Mouse (Mus musculus) telencephalon, adult 2 months (tissue): ENCODE data around the gene Slc25a11.

ENCODE experiments used
- DNase-seq: peaks from one replicate; pipeline ENCODE4 v3.0.0-alpha.2; 2011; ENCODE audit warnings: low read depth, low spot score

Slc25a11 gene

DNA sequence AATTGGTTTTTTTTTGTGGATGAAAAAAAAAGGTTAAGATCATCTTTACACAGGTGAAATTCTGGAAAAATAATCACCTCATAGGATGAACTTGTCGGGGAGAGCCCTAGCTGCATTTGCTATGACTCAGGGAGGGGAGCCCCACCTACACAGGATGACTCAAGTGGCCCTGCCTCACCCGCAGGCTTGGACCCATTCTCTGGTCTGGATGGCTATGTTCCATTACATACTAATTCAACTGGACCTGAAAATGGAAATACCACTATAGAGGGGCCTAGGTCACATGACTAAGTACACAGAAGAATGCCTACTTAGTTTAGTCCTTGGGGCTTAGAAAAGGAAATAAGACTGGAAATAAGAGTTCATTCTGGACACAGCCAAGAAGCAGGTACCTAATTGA, 4.1 kb upstream of the Slc25a11 start:
- DNase-seq, result no peak

- DNase-seq, result no peak
Measured at GRCm38 (mm10) chr11:70650322-70651175, 3.3 kb upstream of the Slc25a11 start.

DNA sequence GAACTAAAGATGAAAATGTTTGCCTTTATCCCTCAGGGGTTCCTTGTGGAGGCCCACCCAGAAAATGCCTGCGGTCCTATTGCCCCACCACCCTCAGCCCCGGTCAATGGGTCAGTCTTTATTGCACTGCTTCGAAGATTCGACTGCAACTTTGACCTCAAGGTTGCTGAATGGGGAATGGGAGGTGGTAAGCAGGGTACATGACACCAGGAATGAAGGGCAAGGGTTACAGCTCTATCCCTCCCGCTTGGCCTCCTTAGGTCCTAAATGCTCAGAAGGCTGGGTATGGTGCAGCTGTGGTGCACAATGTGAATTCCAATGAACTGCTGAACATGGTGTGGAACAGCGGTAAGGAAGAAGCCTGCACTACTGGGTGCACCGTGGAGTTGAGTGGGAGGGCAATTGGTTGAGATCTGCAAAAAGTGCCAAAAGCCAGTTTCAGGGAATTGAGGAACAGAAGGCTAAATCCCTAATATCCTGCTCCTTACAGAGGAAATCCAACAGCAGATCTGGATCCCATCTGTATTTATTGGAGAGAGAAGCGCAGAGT, 2.0 kb upstream of the Slc25a11 start:
- no peak for DNase-seq

- no peak for DNase-seq
Measured at GRCm38 (mm10) chr11:70648512-70648911, 1.2 kb upstream of the Slc25a11 start.

GRCm38 (mm10) chr11:70647716-70648420, 589 bp upstream of the Slc25a11 start:
- DNase-seq, result no peak

DNA sequence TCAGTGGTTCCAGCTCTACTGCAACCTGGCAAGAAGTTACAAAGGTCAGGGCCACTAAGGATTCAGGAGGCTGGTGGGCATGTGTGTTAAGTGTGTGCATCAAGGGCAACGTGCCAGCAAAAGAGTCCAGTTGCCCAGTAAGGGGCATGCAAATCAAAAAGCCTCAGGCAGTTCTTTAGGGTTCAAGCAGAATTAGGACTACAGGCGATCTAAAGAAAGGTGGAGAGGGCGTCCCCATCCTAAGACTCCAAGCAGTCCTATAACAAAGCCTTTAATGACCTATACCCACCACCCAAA, 1.1 kb downstream of the Slc25a11 start:
- no peak for DNase-seq

DNA sequence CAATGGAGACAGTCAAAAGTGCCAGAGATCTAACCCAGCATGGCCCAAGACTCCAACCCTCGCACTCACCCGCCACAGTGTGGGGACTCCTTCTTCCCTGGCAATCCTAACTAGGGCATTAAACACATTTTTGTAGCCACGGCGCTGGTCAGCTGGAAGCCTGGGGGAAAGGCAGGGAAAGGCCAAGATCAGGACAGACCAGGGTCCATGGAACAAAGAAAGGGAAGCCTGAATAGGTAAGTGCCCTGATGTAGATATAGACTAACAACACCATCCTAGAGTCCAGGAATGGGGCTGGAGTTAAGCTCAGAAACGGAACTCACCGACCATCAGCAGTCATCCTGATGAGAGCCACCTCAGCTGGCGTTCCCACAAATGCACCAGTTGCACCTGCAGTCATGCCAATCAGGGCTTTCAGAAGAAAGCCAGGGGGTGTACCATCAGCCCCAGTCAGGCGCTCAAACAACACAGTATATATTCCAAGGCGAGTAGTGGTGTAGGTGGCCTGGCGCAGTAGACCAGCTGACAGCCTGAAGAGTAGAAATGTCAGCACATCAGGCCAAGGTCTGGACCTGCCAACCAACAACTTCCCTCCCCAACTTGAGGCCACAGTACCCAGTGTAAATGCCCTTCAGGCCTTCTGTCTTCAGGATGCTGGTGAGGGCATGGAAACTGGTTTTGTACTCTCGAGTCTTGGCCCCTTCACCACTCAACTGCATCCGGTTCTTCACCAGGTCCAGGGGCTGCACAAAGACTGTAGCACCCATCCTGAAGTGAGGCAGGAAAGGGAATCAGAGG, 1.6 kb downstream of the Slc25a11 start:
- DNase-seq, result no peak

GRCm38 (mm10) chr11:70644564-70645103, 2.6 kb downstream of the Slc25a11 start:
- no peak for DNase-seq

GRCm38 (mm10) chr11:70643051-70643450, 4.2 kb downstream of the Slc25a11 start:
- no peak for DNase-seq

DNA sequence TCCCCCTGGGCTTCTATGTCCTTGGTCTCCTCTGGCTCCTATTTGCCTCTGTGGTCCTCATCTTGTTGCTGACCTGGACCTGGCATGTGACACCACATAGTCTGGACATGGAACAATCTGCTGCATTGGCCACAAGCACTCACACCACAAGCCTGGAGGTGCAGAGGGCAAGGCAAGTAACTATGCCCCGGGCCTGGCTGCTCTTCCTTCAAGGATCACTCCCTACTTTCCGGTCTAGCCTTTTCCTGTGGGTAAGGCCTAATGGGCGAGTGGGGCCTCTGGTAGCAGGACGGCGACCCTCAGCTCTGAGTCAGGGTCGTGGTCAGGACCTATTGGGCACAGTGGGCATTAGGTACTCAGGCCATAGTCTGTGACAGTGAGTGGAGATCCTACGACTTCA, 6.0 kb downstream of the Slc25a11 start:
- DNase-seq, result no peak

DNA sequence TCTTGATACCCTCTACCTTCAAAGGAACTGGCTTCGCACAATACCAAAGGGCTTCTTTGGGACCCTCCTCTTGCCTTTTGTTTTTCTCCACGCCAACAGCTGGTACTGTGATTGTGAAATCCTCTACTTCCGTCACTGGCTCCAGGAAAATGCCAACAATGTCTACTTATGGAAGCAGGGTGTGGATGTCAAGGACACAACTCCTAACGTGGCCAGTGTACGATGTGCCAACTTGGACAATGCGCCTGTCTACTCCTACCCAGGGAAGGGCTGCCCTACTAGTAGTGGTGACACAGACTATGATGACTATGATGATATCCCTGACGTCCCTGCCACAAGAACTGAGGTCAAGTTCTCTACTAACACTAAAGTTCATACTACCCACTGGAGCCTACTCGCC, 7.3 kb downstream of the Slc25a11 start:
- no peak for DNase-seq

DNA sequence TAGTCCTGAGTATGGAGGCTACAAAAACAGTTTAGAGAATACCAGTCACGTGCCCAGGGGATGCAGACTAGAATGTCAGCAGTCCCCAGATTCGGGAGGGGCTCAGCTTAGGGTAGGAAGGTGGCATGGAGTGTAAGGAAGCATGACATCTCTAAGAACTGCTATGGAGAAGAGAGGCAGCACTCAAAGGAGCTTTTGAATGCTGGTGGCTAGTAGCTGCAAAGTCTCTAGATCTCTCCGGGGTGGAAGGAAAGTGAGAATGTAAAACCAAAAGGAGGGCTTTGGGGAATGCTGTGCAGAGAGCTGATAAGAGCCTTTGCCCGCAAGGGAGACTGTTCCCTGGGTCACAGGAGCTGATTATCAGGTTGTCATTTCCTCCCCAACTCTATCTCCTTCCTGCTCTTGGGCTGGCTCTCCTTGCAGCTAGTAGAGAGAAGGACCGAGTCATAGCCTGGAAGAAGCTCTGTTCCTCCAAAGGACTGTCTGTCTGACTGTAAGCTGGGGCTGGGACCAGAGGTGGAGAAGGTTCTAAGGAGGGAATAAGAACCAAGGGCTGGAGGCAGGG, 8.5 kb downstream of the Slc25a11 start, which contains the start of gene Gp1ba:
Gene Gp1ba (plus strand): TSS at position 409 of the 565 bp plus-strand sequence.
- no peak for DNase-seq

GRCm38 (mm10) chr11:70638293-70638692, 9.0 kb downstream of the Slc25a11 start:
- no peak for DNase-seq

GRCm38 (mm10) chr11:70637764-70638163, 9.5 kb downstream of the Slc25a11 start:
- DNase-seq, result no peak

- DNase-seq, result no peak
Measured at GRCm38 (mm10) chr11:70635601-70636000, 11.7 kb downstream of the Slc25a11 start.

- no peak for DNase-seq
Measured at GRCm38 (mm10) chr11:70630129-70630528, 17.1 kb downstream of the Slc25a11 start.

- no peak for DNase-seq
Measured at GRCm38 (mm10) chr11:70629557-70629956, 17.7 kb downstream of the Slc25a11 start.

GRCm38 (mm10) chr11:70628431-70628830, 18.8 kb downstream of the Slc25a11 start:
- no peak for DNase-seq

DNA sequence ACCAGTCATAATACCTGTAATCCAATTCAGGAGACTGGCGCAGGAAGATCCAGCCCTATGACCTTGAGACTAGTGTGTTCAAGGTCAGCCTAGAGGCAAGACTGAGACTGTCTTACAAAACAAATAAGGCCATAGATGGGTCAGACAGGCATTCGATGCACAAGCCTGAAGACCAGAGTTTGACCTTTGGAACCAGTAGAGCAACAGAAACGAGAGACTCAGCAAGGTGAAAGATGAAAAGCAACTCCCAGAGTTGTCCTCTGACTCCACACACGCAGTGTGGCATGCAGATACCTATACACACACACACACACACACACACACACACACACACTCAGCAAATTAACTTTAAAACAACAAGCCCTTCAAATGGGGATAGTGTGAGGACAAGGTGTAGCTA, 20.4 kb downstream of the Slc25a11 start:
- DNase-seq, result no peak

GRCm38 (mm10) chr11:70625473-70625872, 21.8 kb downstream of the Slc25a11 start:
- no peak for DNase-seq

GRCm38 (mm10) chr11:70623053-70623742, 24.1 kb downstream of the Slc25a11 start:
- no peak for DNase-seq
